Mouse (Mus musculus) hindbrain, embryonic 10.5 days (tissue): ENCODE results near the gene H2al1d. TPM values are rescaled to one million over a fixed set of nuclear protein-coding genes. Genes with fewer than 3 reads are reported as not detected.
"Not testable (repeated sequence)": the region's sequence is repeated elsewhere in the genome, so short reads cannot be mapped to it uniquely, and the experiment has no call there.

ENCODE experiments used
- DNase-seq: peaks from one replicate; pipeline ENCODE4 v3.0.0-alpha.2; 2017; ENCODE audit warnings: low spot score
- H3K27ac ChIP-seq: fragments of 300-500 bp; sonication (generic); 2 replicates; pipeline ENCODE4 v1.5.1; 2016; ENCODE audit warnings: mild to moderate bottlenecking, moderate library complexity
- H3K27me3 ChIP-seq: fragments of 300-500 bp; sonication (generic); 2 replicates; pipeline ENCODE4 v1.6.1; 2016; ENCODE audit warnings: mild to moderate bottlenecking; ENCODE audit not compliant: poor library complexity, insufficient read depth, severe bottlenecking
- H3K36me3 ChIP-seq: fragments of 300-500 bp; sonication (generic); 2 replicates; pipeline ENCODE4 v1.6.1; 2016; ENCODE audit warnings: mild to moderate bottlenecking, moderate library complexity
- H3K4me1 ChIP-seq: fragments of 300-500 bp; sonication (generic); replicated peaks from 2 replicates; pipeline ENCODE4 v1.6.1; 2016; ENCODE audit warnings: mild to moderate bottlenecking
- H3K4me3 ChIP-seq: fragments of 300-500 bp; sonication (generic); 2 replicates; pipeline ENCODE4 v1.5.1; 2016; ENCODE audit warnings: mild to moderate bottlenecking, moderate library complexity
- H3K9me3 ChIP-seq: fragments of 300-500 bp; sonication (generic); 2 replicates; pipeline ENCODE4 v1.6.1; 2016; ENCODE audit warnings: mild to moderate bottlenecking, moderate library complexity
- WGBS: fragments of 180-500 bp; shearing (Covaris S2); methylation state at CpG from one replicate; pipeline ENCODE4 v1.1.7; 2016; 5-methylcytosine and 5-hydroxymethylcytosine counted together
- polyA plus RNA-seq: library from polyadenylated mRNA; unstranded; fragments of >200 nt; fragmentation: Nextera tagmentation; extraction: Ambion mirVana; gene quantifications from 2 replicates; pipeline ENCODE4 v1.2.1, GENCODE M21; 2016

The H2al1d gene
- polyA plus RNA-seq, 1 experiment from 2014 or later = not detected

DNA sequence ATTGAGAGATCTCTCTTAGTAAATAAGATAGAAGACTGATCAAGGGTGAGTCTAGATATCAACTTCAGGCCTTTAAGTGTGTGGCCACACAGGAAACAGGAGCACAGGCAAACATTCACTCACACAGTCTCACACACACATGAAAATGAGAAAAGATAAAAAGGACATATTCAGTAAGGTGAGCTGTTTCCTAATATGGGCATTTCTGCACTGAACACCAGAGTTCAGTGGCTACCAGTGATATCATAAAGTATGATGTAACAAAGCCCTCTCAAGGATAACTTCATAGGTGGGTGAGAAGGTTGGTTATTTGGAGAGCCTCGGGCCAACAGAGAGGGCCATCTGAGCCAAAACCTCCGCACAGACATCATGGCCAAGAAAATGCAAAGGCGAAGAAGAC, 9.3 kb downstream of the H2al1d start, which contains the start of gene H2al1g:
H2al1g (plus strand) TSS at position 301 of the 400 bp plus-strand sequence.
- not testable (repeated sequence) for H3K36me3 ChIP-seq, H3K9me3 ChIP-seq, DNase-seq, H3K27ac ChIP-seq, H3K4me1 ChIP-seq, H3K27me3 ChIP-seq, H3K4me3 ChIP-seq
- WGBS = no CpG with 5 or more reads among the region's 3 CpGs

GRCm38 (mm10) chrX:11321192-11321591, 12.6 kb downstream of the H2al1d start, which contains the start of gene H2al1h:
TSS of gene H2al1h (plus strand) at chrX:11321492.
- WGBS = no CpG with 5 or more reads among the region's 6 CpGs
- H3K4me1 ChIP-seq, H3K4me3 ChIP-seq, H3K27me3 ChIP-seq, H3K36me3 ChIP-seq, H3K9me3 ChIP-seq, DNase-seq, H3K27ac ChIP-seq: not testable (repeated sequence)

GRCm38 (mm10) chrX:11324359-11324758, 15.7 kb downstream of the H2al1d start, which contains the start of gene H2al1i:
TSS of gene H2al1i (plus strand) at chrX:11324659.
- not testable (repeated sequence) for H3K9me3 ChIP-seq, DNase-seq, H3K4me3 ChIP-seq, H3K27me3 ChIP-seq, H3K27ac ChIP-seq, H3K4me1 ChIP-seq, H3K36me3 ChIP-seq
- WGBS = 95% methylated on average over 3 of the region's 5 CpGs

DNA sequence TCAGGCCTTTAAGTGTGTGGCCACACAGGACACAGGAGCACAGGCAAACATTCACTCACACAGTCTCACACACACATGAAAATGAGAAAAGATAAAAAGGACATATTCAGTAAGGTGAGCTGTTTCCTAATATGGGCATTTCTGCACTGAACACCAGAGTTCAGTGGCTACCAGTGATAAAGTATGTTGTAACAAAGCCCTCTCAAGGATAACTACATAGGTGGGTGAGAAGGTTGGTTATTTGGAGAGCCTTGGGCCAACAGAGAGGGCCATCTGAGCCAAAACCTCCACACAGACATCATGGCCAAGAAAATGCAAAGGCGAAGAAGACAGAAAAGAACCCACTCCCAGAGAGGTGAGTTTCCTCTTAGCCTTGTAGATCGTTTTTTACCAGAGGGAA, 18.9 kb downstream of the H2al1d start, which contains the start of gene H2al1j:
H2al1j (plus strand) TSS at position 301 of the 400 bp plus-strand sequence.
- not testable (repeated sequence) for H3K4me3 ChIP-seq, H3K4me1 ChIP-seq, H3K9me3 ChIP-seq, DNase-seq, H3K36me3 ChIP-seq, H3K27ac ChIP-seq
- H3K27me3 ChIP-seq = peaks cover 11% of the 10 kb centered on the region; the same call in 1 of the 2 replicates
- 84% methylated on average over 2 of the region's 2 CpGs for WGBS

DNA sequence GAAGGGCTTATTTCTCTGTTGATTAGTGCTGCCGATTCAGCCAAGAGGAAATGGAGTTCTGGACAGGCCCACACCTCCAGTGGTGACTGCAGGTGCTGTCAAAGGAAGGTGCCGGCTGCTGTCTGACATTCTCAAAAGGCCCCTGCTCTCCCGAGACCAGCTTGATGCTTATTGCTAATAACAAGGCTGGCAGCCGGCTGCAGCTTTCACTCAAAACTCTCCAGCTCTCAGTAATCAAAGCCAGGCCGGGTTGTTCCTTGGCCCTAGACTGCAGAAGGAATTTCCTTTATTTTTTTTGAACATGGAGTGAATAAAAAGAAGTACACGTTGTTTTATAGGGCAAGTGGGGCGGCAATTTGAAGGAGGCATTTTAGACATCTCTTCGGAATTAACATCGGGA, 37.1 kb downstream of the H2al1d start:
- WGBS = 62% methylated on average over 9 of the region's 9 CpGs
- DNase-seq = peak; percentile 32
- no peaks in the 10 kb centered on the region for H3K9me3 ChIP-seq
- peaks cover 7% of the 10 kb centered on the region; the same call in 1 of the 2 replicates for H3K27me3 ChIP-seq
- no peaks in the 10 kb centered on the region for H3K36me3 ChIP-seq
- H3K4me1 ChIP-seq = no peaks in the 10 kb centered on the region
- H3K27ac ChIP-seq = no peak overlapping the region
- H3K4me3 ChIP-seq = no peak overlapping the region

- Histone ChIP-seq H3K9me3 (no peaks in the 10 kb centered on the region), H3K27ac (no peak overlapping the region), H3K27me3 (peaks cover 6% of the 10 kb centered on the region; the same call in 1 of the 2 replicates), H3K4me3 (no peak overlapping the region), H3K4me1 (no peaks in the 10 kb centered on the region), H3K36me3 (no peaks in the 10 kb centered on the region)
- WGBS = 85% methylated on average over 3 of the region's 3 CpGs
- no peak for DNase-seq
These were observed 38.1 kb downstream of the H2al1d start for GRCm38 (mm10) chrX:11346756-11347155.

Other genes starting within 250 kb of the H2al1d start
- gene H2al1a, start 9.6 kb upstream of the H2al1d start, polyA plus RNA-seq = not detected in 2 replicates
- not detected in 2 replicates for gene H2al1b, start 6.4 kb upstream of the H2al1d start, polyA plus RNA-seq
- gene H2al1c, start 3.2 kb upstream of the H2al1d start, polyA plus RNA-seq = not detected in 2 replicates
- not detected in 2 replicates for gene H2al1e, start 3.1 kb downstream of the H2al1d start, polyA plus RNA-seq
- not detected in 2 replicates for gene H2al1f, start 6.3 kb downstream of the H2al1d start, polyA plus RNA-seq
- gene H2al1g, start 9.4 kb downstream of the H2al1d start, polyA plus RNA-seq = not detected in 2 replicates
- not detected in 2 replicates for gene H2al1h, start 12.7 kb downstream of the H2al1d start, polyA plus RNA-seq
- gene H2al1i, start 15.8 kb downstream of the H2al1d start, polyA plus RNA-seq = not detected in 2 replicates
- gene H2al1j, start 19.0 kb downstream of the H2al1d start, polyA plus RNA-seq = not detected in 2 replicates